Mouse (Mus musculus) thymus, postnatal 4 days (tissue): ENCODE measurements at regions not wholly inside any gene's neighbourhood (a gene's known extent, or its start where the extent isn't known, plus 50 kb on each side); places are given as distances from the start of the nearest gene placed in this dataset.

Source experiments
- DNase-seq: peaks from one replicate; pipeline ENCODE4 v3.0.0; 2021

- DNase-seq, result no peak
Measured at GRCm38 (mm10) chr1:77748483-77749465, 233.9 kb upstream of the Epha4 start.

DNA sequence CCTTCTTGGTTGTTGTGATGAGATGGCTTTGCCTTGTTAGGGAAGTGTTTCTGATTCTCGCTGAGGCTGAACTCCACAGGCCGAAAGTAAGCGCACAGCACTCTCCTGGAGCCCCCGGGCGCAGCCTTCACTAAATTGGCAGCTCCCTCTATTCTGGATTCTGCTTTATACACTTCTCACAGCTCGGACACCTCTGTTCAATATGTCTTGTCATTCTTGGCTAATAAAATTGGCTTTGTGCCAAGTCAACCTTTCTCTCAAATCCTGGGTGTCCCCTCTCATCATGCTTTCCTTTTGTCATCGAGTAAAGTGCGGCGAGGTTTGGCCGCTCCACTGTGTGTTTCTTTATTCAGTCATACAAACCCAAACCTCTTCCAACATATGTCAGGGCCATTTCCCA lies 217.2 kb upstream of the Epha4 start:
- DNase-seq, result no peak

DNA sequence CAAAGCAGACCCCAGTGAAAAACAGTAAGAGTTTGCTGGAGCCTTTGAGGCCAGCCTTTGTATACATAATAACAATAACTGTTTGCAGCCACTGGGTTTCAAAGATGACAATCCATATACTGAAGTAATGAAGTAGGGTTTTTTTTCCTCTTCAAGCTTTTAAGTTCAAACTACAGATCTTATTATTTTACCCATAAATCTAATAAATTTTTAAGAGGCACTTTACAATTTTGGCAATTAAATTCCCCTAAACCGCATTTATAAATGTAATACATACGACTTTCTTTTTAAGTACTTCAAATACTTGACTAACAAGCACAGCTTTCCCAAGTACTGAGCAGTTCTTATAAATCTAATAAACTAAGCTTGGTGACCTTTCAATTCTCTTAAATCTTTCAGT lies 212.7 kb upstream of the Epha4 start:
- no peak for DNase-seq

DNA sequence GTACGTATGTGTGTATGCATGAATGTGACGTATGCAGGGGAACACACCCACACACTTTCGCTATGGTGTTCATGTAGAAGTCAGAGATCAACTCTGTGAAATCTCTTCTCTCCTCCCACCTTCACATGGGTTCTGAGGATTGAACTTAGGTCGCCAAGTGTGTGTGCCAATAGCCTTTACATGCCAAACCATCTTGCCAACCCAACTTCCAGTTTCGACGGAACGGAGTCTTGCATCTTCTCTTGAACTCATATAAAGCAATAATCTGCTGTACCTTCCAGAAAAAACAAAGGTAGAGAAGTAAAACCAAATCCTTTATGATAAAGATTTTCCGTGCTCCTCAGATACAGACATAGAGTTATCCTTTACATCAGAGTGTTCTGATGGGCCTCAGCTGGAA lies 208.4 kb upstream of the Epha4 start:
- DNase-seq, result no peak

GRCm38 (mm10) chr1:77720859-77721258 lies 206.0 kb upstream of the Epha4 start:
- no peak for DNase-seq

- no peak for DNase-seq
Measured at GRCm38 (mm10) chr1:77713001-77713400, 198.1 kb upstream of the Epha4 start.

DNA sequence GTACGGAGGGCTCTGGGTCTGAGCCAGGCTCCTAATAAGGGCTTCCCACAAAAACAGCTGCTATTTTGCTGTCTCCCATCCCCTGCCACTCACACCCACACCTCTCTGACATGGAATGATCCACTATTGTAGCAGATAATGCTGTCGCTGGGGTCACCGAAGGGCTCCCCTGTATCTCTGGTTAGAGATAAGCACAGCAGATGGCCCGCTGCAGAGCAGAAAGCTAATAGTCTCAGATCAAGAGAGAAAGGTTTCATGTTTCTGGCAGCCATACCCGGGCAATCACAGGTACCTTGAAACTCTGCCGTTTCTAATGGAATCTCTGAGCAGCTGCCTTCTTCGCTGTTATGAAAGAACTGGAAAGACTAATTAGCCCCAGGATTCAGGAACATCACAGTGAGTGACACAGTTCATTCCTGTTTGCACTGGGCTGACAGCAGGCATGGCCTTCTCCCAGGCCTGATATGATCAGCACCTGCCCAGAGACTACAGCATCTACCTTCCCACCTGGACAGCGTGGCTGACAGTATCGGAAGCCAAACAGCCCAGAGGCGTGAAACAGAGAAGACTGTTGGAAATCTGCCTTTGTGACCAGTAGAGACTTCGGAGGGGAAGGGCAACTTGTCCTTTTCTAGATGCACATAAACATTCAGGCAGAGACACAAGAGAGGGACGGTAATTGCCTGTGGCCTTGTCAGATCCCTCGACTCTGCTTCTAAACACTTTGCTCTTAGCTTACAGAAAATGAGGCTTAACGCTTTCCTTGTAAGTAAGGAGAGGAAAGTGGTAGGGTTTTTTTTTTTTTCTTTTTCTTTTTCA lies 193.5 kb upstream of the Epha4 start:
- DNase-seq, result no peak

DNA sequence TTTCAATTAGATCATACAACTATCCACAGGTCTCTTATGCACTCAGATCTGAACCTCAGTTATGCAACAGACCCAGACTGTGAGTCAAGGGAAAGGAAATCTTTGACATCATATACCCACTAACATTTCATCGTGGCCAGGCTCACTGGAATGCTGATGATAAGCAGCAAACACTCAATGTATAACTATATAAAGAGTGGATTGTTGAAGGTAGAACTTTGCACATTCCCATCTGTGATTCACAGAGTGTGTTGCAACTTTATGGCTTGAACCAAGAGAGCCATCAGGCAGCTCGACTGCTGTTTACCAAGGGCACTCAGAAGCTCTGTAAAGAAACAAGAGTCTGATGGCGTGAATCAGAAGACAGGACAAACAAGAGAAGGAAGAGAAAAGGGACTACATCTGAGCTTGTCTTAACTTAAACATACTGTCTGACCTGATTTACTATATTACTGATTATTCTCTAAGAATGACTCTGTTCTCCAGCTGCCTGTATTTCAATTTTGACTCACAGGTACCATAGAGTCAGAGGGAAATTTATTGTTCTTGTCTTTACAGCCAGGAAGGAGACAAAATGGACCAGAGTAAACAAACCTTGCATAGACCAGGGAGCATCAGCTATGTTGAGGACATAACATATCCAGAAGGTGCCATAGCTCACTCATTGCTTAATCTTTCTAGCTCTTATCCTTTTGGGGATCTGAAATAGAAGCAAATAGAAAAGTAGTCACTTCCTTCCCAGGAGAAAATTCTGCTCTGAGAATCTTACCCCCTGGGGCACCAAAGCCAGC lies 180.5 kb upstream of the Epha4 start:
- no peak for DNase-seq

DNA sequence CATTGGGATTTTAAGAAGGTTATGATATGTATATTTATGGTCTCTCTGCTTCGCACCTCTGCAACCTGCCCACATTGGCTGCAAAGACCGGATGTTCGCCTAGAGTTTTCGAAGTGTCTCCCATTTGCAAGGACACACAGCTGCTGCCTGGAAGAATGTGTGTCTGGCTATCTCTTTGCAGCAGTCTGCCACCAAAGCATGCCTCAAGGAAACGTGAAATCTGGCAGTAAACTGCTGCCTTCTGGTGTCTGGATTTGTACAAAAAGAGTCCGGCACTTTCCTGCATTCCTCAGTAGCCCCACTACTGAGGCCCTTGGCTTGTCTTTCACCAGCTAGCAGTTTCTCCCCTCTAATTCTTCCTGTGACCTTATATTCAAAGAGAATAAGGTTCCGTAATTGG lies 148.5 kb upstream of the Epha4 start:
- no peak for DNase-seq

- DNase-seq, result no peak
Measured at GRCm38 (mm10) chr1:77660436-77660835, 145.5 kb upstream of the Epha4 start.

DNA sequence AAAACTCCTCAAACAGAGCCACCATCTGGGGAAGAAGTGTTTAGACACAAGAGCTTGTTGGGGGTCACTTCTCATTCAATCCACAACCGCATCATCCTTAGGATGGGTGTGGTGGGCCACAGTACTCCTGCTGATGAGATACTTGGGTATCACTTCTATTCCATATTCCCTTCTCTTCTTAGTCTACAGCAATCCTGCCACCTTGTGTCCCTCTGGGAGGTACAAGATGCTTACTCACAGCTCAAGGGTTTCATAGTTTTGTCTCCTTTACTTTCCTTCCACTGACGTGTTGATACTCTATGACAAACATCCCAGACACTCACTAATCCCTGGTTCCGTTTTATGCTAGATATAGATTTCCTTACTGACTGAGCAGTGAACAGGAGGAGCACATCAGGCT lies 122.1 kb upstream of the Epha4 start:
- no peak for DNase-seq

- no peak for DNase-seq
Measured at GRCm38 (mm10) chr1:77629496-77630281, 114.8 kb upstream of the Epha4 start.

GRCm38 (mm10) chr1:77628861-77629260 lies 114.0 kb upstream of the Epha4 start:
- DNase-seq, result no peak

DNA sequence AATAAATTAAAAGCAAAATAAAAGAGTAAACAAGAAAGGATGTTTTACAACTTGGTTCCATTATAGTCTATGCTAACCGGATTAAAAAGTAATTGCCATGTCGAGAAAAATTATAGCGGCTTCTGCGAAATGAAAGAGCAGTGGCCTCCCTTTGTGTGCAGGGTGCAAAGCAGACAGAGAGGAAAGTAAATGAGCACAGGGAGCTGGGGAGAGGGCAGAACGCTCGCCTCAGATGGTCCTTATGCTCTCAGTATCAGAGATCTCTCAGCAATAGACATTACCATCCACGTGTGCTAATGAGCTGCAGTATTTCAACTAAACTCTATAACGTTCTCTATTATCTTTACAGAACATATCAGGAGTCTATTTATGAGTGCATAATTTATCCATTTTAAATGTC lies 102.6 kb upstream of the Epha4 start:
- DNase-seq, result no peak

DNA sequence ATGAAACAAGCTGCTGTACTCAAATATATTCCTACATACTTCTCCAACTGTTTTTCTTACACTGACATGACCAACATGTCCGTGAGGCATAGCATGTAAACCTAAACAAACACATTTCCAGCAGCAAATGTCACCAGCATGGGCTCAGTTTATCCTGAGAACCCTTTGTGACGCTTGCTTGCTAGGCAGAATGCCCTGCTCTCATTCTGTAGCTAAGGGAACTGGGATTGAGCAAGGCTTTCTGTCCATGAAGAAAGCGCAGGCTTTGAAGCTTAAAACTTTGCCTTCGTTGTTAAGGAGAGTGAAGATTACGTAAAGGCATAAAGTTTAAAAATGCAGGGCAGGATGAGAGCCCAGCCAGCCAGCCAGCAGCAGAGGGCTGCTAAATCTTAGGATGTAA lies 85.6 kb upstream of the Epha4 start:
- no peak for DNase-seq

GRCm38 (mm10) chr1:77592649-77593048 lies 77.8 kb upstream of the Epha4 start:
- no peak for DNase-seq

DNA sequence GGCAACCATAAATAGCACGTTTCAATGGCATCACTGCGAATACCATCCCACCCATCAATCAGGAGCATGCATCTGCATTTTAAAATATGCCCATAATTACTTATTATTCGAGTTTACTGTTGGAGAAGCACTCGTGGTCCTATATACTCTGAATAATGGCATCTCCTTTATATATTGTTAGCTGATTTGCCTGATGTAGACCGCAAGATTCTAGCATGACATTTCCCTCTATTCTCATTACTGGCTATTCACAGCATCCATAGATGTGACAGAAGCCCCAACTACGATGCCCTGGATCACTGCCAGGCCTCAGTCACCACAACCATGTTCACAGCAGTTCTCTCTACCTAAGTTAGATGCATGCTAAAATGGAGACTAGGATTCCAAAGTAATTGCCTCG lies 77.4 kb upstream of the Epha4 start:
- DNase-seq, result no peak

GRCm38 (mm10) chr1:77589423-77589822 lies 74.5 kb upstream of the Epha4 start:
- DNase-seq, result no peak

DNA sequence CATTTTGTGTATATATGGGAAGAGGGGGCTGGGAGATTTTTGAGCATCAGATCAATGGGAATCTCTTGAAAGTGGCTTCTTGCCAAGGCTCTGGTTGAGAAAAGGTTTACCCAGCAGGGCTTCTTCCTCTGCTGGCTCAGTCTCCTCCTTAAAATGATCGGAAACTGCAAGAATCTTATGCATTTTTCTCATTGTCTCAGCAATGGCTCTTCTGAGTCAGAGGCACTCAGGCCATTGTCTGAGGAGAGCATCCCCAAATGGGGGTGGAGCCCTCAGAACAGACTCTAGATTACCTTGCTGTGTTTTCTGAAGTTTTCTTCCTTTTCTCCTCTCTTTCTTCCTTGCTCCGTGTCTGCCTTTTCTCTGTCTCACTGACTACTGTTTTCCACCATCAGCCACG lies 70.6 kb upstream of the Epha4 start:
- DNase-seq, result no peak

GRCm38 (mm10) chr1:77568081-77568480 lies 53.2 kb upstream of the Epha4 start:
- no peak for DNase-seq

GRCm38 (mm10) chr1:77567657-77568056 lies 52.8 kb upstream of the Epha4 start:
- no peak for DNase-seq
